Mouse (Mus musculus) small intestine, adult 2 months (tissue): ENCODE results near the gene Ccnyl1. TPM values are rescaled to one million over a fixed set of nuclear protein-coding genes. Genes with fewer than 3 reads are reported as not detected.

Experiments used
- H3K27ac ChIP-seq: fragments of 200-500 bp; 2 replicates; pipeline ENCODE4 v1.5.1; 2012; ENCODE audit warnings: low read depth, low read length, control low read depth, inconsistent platforms; ENCODE audit not compliant: insufficient read depth
- H3K27me3 ChIP-seq: fragments of 200-500 bp; 2 replicates; pipeline ENCODE4 v1.6.1; 2012; ENCODE audit warnings: mild to moderate bottlenecking, moderate library complexity, low read length, inconsistent platforms; ENCODE audit not compliant: control insufficient read depth, insufficient read depth
- H3K36me3 ChIP-seq: fragments of 200-500 bp; 2 replicates; pipeline ENCODE4 v1.6.1; 2012; ENCODE audit warnings: mild to moderate bottlenecking, low read length, control low read depth, inconsistent platforms; ENCODE audit not compliant: control insufficient read depth, insufficient read depth
- H3K4me1 ChIP-seq: fragments of 200-500 bp; 2 replicates; pipeline ENCODE4 v1.6.1; 2012; ENCODE audit warnings: low read length, inconsistent platforms, mixed read lengths; ENCODE audit not compliant: control insufficient read depth, insufficient read depth, insufficient read length
- H3K4me3 ChIP-seq: fragments of 200-500 bp; 2 replicates; pipeline ENCODE4 v1.5.1; 2012; ENCODE audit warnings: low read depth, mild to moderate bottlenecking, control low read depth, inconsistent platforms, low read length, moderate library complexity
- CTCF ChIP-seq: fragments of 200-500 bp; IDR thresholded peaks from 2 replicates; pipeline ENCODE4 v1.5.1; 2012; ENCODE audit warnings: low read depth, mild to moderate bottlenecking, control low read depth, inconsistent platforms, low read length, moderate library complexity, mixed read lengths; ENCODE audit not compliant: insufficient replicate concordance, insufficient read length; ENCODE audit errors: extremely low read depth
- POLR2A ChIP-seq: fragments of 200-500 bp; IDR thresholded peaks from 2 replicates; pipeline ENCODE4 v1.6.1; 2012; ENCODE audit warnings: low read depth, mild to moderate bottlenecking, control low read depth, inconsistent platforms, low read length, moderate library complexity
- WGBS: fragments of 180-500 bp; shearing (Covaris S2); methylation state at CpG from one replicate; pipeline ENCODE4 v1.1.7; 2018; 5-methylcytosine and 5-hydroxymethylcytosine counted together
- polyA plus RNA-seq: library from polyadenylated mRNA; depleted of rRNA; stranded (reverse); fragments of >200 nt; gene quantifications from 2 replicates; pipeline ENCODE4 v1.2.3, GENCODE M21; 2012; rRNA removed

The Ccnyl1 gene
- polyA plus RNA-seq, 1 experiment: 35.4 TPM

GRCm38 (mm10) chr1:64757766-64758165 is 67.5 kb downstream of the Ccnyl1 start:
- peaks cover 28% of the 10 kb centered on the region for H3K4me1 ChIP-seq
- WGBS: 70% methylated on average over 5 of the region's 5 CpGs
- H3K27me3 ChIP-seq: no peaks in the 10 kb centered on the region
- H3K36me3 ChIP-seq: no peaks in the 10 kb centered on the region
- H3K27ac ChIP-seq: no peak overlapping the region
- TF ChIP-seq POLR2A: no peak
- no peak for TF ChIP-seq CTCF
- no peak overlapping the region for H3K4me3 ChIP-seq

GRCm38 (mm10) chr1:64761646-64762045 is 71.4 kb downstream of the Ccnyl1 start:
- no peaks in the 10 kb centered on the region for H3K36me3 ChIP-seq
- H3K27ac ChIP-seq: no peak overlapping the region
- peaks cover 7% of the 10 kb centered on the region for H3K4me1 ChIP-seq
- no peaks in the 10 kb centered on the region for H3K27me3 ChIP-seq
- 48% methylated on average over 4 of the region's 4 CpGs for WGBS
- H3K4me3 ChIP-seq: no peak overlapping the region
- TF ChIP-seq CTCF: no peak

GRCm38 (mm10) chr1:64770169-64770568 is 79.9 kb downstream of the Ccnyl1 start:
- 67% methylated on average over 6 of the region's 6 CpGs for WGBS
- Histone ChIP-seq H3K27ac (no peak overlapping the region), H3K27me3 (no peaks in the 10 kb centered on the region), H3K4me3 (no peak overlapping the region), H3K4me1 (no peaks in the 10 kb centered on the region), H3K36me3 (no peaks in the 10 kb centered on the region)
- TF ChIP-seq POLR2A (no peak), CTCF (no peak)

DNA sequence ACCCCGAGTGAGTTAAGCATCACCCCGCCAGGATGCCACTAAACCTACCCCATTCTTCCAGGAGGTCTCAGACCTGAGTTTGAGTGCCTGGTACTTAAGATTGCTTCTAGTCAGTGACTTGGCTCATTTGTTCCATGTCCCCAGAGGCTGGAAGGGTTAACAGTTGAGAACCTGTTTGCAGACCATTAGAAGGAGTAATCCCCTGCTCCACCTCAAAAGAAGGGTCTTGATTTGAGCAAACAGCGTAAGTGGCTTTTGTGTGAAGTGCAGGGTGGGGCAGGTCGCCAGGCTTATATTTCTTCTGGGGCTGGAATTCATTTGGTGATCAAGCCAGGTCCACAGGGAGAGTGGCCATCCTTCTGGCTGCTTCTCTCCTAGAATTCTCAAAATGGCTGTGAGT is 83.0 kb downstream of the Ccnyl1 start:
- TF ChIP-seq CTCF (no peak), POLR2A (no peak)

More for the DNA sequence above, 83.0 kb downstream of the Ccnyl1 start:
- Histone ChIP-seq H3K4me1 (no peaks in the 10 kb centered on the region), H3K27me3 (no peaks in the 10 kb centered on the region), H3K36me3 (no peaks in the 10 kb centered on the region), H3K27ac (no peak overlapping the region), H3K4me3 (no peak overlapping the region)
- WGBS: 90% methylated on average over 4 of the region's 4 CpGs

Other genes with a start within 250 kb of the Ccnyl1 start
- 9.7 and 12.6 TPM in 2 replicates for gene Creb1, start 157.8 kb upstream of the Ccnyl1 start, polyA plus RNA-seq
- 3.0 and 4.6 TPM in 2 replicates for gene Mettl21a, start 73.2 kb upstream of the Ccnyl1 start, polyA plus RNA-seq
- gene Fzd5, start 47.3 kb downstream of the Ccnyl1 start, polyA plus RNA-seq: 51.3 and 133 TPM in 2 replicates